Mouse (Mus musculus) monocyte, adult 5-6 weeks (primary cell): ENCODE results near the gene Palld. TPM values are rescaled to one million over a fixed set of nuclear protein-coding genes. Genes with fewer than 3 reads are reported as not detected.
A peak's percentile ranks its signal among the peaks of the same experiment; 100 is the strongest.

Source experiments
- ATAC-seq: fragments of 153-309, 156-312 bp; replicated peaks from 2 replicates; pipeline ENCODE4 v1.8.0; 2017; ENCODE audit warnings: mild to moderate bottlenecking; ENCODE audit not compliant: low TSS enrichment, insufficient number of reproducible peaks, severe bottlenecking, poor library complexity, low FRiP score
- total RNA-seq: library from RNA; stranded (forward); fragments of 200-1000, 200-491, 200-594 nt; gene quantifications from 3 replicates; pipeline ENCODE4 v1.2.3, GENCODE M21; 2017

The Palld gene
- total RNA-seq, 1 experiment from 2014 or later, result not detected

DNA sequence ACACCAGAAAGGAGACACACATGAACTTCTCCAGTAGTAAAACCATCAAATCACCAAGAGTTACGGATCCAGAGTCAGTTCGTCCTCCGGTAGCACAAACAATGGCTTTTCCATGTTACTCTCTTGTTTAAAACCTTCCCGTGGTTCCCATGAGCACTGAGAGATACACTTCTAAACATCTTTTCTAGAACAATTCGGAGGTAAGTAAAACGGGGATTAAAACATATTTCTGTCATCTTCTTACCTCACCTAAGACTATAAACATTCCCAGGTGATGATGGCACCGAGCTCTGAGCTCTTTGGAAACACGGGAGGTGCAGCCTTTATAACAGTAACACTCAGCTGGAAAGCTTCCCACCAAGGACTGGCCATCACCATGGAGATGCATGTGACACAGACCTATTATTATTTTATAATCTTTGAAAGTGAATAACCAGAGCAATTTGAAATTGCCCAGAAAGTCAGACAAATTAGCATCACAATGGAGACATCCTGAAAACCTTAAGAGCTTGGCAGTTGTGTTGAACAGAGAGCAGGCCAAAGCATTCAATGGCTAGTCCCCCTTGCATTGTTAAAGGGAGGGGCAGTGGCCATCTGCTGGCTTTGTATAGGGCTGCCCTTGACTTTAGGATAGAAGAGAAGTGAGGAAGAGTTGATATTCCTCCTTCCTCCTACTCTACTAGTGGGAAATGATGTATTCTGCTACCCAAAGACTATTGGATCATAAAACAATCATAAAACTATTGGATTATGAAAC is 385.6 kb downstream of the Palld start:
- no peak for ATAC-seq

DNA sequence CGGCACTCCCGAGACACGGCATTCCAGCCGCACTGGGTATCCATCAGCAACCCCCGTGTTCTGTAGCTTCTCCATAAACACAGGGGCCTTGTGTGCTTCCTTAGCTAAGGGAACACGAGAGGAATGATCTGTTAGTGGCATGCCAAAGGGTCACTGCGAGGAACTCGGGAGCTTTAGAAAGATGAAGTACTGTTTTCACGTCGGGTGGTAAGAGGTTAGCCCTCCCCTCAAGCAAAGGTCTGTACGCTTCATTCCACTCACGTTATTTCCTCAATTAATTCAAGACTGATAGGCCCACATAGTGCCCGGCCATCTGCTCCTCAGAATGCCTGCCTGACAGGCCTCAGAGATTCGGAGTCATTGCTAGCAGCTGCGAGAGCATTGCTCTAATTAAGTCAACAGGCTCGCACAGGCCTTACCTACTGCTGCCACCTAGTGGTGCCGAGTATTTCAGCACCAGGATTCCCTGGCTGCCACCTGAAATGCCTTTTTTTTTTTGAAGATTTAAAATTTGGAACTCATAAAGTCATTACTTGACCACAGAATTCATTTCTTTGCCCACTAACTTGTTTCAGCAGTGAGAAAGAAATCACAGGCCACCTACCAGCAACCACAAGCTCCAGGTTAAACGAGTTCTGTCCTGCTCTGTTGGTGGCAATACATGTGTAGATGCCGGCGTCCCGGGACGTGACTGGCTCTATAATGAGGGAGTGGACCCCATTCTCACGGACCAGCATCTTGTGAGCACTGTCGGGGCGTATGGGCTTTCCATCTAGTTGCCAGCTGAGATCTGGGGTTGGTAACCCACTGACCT is 386.4 kb downstream of the Palld start:
- ATAC-seq, result 0 out of 2 replicates have a peak, but pooled peaks have one; percentile 48

DNA sequence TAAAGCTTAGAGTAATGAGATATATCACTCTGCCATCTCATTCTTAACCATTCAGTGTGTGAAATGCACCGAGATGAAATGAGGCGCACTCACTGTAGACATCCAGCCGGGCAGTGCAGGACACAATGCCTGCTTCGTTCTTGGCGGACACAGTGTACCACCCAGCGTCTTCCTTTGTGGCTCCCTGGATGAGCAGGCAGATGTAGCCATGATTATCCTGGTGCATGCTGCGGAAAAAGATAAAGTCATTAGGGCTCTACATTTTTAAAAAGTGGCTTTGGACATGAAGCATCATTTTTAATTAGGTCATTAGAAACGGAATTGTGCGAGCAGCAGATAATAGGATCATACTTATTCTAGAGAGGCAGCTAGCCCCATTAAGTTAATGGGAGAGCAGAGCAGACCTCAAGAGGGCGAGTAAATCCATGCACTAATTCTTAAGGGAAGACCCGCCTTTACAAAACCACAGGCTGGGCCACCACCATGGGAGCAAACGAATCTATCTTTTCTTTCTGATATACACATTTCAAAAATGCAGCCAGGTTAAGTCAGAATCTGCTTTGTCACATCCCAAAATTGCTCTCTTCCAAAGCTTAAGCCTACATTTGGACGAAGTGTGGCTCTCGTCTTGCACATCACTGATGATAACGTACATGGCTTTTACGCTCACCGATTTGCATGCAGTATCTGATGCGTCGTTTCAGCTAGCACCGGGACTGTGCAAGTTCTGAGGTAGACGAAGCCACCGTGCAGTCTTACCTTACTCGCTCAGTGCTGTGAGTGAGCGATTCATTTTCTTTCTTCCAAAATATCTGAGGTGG is 387.2 kb downstream of the Palld start:
- no peak for ATAC-seq

DNA sequence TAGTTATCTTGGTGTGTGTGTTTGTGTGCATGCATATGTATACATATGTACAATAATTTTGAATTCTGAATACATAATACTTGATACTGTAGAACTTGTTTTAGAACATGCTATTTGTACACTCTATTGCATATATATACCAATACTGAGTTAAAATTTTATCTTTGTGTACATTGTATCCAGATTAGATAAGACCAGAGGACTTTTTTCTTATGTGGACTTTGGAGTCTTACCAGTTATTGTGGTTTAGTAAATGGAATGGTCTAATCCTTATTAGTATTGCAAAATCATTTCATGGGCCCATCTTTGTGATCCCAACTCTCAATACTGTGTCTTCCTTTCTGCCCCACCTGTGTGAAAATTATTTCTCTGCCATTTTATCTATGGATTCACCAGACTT is 400.2 kb downstream of the Palld start:
- no peak for ATAC-seq

DNA sequence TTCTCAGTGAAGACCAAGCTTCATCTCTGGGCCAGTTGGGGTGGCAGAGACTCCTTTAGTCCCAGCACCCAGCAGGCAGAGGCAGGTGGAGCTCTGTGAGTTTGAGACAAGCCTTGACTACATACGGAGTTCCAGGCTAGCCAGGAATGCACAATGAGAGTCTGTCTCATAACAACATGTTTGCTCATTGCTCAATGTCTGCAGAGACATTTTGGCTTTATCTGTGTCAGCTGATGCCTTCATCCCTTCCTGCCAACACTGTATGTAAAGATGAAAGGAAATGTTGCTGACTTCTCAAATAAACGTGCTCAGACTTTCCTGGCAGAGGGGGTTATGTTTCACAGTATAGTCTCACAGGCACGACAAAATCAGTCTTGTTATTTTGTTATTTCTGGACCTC is 401.6 kb downstream of the Palld start:
- no peak for ATAC-seq

DNA sequence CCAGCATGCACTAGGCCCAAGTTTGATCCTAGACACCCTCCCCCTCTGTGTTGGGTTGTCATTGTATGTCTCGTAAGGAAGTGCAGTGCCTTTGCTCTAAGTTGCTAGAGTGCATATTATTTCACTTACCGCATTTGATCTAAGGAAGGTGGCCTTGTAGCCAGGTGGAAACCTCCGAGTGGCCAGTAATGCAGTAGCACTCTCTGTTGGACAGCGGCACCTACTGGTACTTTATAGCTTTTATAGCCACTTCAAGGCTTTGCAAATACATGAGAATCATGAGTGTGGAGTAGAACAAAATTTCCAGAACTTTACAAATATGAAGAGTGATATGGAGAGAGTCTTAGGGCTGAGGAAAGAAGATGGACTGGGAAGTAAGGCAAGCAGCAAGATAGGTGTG is 403.5 kb downstream of the Palld start:
- ATAC-seq, result no peak

DNA sequence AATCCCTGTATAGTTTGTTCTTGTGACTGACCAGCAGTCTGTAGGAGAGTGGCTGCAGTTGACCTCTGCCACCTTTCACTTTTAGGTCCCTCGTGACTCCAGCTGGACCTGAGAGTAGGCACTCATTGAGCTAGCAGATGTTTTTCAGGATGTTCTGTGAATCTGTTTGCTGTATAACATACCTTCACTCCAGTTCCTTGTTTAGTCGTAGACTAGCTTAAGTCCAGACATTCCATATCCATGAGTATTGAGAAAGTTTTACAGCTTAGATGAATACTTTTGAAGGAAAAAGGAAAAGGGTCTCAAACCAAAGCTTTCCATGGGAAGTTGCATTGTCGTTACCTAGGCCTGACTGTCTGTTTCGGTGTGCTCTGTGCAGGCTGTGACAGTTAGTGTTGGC is 405.4 kb downstream of the Palld start:
- no peak for ATAC-seq

DNA sequence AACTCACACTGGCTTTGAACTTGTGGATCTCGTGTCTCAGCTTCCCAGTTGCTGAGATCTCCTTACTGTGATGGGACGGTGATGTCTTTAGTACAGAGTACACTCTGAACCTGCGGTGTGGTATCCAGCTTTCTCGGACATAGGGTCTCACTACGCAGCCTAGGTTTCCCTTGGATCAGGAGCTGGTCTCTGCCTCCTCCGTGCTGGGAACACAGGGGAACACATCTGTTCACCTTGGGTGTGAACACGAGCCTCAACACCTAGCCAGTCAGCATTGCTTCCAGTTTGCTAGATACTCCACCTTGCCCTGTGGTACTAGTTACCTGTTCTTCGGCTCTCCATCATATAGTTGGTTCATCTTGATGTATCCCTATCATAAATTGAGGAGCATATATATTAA is 413.9 kb downstream of the Palld start:
- no peak for ATAC-seq

DNA sequence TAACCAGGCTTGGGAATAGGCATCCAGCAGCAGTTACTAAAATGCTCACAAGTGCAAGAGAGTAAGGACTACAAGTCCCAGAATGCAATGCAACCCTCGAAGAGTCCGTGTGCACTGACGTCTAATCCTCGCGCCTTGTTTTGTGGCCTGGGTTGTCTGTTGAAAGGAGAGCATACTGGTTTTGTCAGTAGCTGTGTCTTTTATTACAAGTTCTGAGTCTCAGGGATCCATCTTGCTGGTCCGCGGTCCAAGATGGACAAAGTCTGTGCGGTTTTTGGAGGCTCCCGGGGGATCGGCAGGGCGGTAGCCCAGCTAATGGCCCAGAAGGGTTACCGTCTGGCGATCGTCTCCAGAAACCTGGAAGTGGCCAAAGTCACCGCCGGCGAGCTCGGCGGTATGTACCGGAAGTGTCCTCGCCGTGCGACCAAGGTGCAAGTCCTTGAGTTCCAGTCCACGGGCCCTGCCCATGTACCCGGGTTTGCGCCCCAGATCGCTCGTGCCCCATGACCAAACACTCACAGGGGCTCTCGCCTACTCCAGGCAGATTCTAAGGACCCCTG is 414.8 kb downstream of the Palld start, which contains the start of gene Cbr4:
Gene Cbr4 (plus strand): TSS at position 138 of the 560 bp plus-strand sequence.
- ATAC-seq, result peak; percentile 96

DNA sequence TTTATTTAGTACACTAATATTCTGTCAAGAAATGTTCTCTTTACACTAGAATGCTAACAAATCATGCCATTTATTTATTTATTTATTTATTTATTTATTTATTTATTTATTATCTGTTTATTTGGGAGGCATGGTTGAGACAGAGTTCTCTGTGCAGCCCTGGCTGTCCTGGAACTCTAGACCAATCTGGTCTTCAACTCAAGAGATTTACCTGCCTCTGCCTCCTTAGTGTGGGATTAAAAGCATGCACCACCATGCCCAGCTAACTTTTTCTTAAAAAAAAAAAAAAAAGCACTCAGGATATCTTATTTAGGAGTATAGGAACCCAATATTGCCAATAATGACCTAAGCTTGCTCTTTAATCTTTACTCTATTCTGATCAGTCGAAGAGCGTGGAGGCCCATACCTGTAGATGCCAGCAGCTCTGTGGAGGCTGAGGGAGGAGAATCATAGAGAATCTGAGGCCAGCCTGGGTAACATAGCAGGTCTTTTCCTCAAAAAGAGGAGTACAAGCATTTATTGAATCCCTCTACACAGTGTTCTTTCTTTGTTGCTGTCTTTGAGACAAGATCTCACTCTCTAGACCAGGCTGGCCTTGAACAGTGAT is 415.5 kb downstream of the Palld start:
- ATAC-seq, result no peak

DNA sequence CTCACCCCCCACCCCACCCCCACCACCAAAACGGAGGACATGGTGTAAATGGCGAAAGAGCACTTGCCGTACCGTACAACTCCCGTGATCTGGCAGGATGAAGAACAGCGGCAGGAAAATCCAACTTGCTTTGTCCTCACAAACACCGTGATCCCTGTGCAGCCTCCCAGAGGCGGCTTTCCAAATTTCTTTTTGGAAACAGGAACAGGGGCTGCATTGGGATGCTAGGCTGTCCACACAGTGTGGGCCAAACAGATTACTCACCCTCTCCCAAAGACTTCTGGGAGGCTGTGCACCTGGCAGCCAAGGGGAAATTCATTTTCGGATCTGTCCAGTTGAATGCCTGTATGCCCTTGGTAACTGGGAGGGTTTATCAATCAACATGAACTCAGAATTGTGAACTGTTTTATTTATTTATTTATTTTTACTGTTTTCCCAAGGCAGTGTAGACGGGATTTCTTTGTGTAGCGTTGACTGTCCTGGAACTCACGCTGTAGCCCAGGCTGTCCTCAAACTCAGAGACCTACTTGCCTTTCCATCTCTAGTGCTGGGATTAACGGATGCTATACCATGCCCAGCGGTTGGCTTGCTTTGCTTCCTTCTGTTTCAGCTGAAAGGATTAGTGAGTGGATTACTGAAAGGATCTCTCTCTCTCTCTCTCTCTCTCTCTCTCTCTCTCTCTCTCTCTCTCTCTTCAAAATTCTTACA is 422.1 kb downstream of the Palld start:
- ATAC-seq, result no peak

DNA sequence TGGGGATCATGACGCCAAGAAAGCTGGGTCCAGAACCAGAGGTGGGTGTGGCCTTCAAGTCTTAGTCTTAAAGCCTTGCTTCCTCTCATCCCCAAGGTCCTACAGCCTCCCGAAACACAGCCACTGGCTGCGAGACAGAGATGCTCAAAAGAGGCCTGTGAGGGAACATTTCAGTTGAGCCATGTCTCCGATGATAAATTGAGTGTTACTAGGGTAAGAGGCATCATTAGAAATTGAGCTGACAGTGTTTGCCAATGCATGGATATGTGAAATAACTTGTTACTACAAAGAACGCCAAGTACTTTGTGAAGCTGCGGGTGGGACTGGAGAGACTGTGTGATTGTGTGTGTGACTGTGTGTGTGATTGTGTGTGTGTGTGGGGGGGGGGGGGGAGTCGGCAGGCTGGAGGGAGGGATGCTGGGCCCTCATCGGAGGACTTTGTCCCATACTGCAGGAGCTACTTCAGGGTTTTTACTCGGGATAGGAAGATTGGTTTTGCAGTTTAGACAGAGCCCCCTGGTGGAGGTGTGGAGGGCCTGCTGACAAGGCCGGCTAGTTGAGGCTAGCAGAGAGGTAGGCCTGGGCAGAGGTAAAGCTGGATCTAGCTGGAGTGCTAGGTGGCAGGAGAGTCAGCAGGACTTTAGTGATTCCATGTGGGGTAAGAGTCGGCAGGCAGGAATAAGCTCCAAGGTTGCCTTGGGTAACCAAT is 422.8 kb downstream of the Palld start:
- peak; percentile 47; the same call in 1 of the 2 replicates for ATAC-seq

DNA sequence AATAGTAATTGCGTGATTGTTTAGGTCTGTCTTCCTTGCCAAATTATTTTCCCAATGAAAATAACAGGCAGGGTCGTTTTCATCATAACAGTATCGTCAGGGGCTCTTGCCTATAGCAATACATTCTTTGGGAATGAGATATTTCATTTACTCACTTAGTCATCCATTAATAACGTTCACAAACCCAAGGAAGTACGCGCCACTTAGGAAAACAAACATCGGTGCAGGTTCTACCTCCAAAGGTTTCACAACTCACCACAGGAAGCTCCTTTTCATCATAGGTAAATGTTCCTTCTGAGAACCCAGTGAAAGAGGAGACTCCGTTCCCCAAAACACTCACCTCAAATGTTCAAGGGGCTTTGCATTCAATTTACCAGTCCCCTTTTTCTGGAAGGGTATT is 423.7 kb downstream of the Palld start:
- no peak for ATAC-seq

DNA sequence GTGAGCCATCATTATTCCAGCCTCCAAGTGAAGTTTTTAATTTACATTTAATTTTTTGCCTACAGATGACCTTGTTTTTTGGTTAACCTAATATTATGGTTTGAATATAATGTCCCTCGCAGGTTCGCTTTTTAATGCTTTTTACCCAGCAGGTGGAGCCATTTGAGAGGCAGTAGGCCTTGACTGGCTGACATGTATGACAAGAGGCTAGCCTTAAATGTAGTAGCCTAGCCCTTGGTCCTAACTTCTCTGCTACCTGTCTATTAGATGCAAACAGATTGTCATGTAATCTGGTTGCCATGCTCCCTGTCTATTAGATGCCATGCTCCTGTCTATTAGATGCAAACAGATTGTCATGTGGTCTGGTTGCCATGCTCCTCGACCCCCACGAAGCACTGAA is 424.3 kb downstream of the Palld start:
- no peak for ATAC-seq

DNA sequence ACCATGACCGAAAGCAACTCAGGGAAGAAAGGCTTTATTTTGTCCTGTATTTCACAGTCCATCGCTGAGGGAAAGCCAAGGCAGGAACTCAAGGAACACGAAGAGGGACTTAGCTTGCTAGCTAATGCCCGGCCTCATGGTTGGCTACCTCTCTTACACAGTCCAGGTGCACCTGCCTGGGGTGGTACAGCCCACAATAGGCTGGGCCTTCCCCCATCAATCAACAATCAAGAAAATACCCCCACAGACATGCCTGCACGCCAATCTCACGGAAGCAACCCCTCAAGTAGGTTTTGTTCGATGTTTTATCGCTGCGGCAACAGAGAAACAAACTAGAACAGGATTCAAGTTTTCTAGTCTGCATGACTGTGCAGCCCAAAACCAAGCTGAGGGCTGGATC is 426.3 kb downstream of the Palld start:
- ATAC-seq, result no peak

DNA sequence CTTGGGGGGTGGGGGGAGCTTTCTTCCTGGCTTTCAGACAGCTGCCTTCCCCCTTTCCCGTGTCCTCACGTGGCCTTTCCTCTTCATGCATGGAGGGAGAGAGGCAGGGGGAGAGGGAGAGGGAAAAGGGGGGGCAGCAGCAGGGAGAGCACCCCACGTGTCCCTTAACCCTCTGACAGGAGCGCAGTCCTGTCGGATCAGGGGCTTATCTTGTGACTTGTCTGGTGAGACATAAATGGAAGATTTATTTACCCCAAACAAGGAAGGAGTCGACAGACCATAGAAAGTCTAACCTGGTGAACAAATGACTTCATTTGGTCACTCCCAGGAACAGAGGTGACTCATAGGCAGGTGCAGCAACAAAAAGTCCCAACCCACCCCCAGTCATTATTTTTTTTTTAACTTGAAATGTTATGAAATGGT is 427.2 kb downstream of the Palld start:
- ATAC-seq, result no peak

DNA sequence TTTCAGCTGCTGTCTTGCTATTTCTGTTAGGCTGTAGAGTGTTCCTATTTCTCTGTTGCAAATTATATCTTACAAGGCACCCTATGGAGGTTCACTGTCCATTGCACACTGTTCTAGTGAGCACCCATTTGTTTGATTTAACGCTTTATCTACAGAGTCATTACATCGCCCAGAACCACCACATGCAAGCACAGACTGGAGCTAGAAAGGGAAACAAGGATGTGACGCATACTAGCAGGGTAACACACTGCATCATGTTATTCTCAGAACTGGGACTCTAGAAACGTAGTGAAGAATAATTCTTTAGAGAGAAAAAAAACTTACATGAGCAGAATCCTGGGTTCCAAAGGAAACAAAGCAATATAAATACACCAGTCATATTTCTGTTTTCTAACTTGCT is 432.3 kb downstream of the Palld start:
- no peak for ATAC-seq

DNA sequence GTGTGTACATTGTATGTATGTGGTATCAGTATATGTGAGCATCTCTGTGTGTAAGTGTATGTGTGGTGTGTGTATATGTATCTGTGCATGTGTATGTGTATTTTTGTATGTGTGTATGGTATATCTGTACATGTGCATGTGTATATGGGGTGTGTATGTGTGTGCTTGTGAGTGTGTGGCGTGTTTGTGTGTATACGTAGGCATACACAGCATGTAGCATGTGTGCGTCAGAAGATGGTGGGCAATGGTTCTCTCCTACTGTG is 435.0 kb downstream of the Palld start:
- ATAC-seq, result no peak
